Mouse (Mus musculus) Patski (cell line): ENCODE data around the gene Fabp2. TPM values are rescaled to one million over a fixed set of nuclear protein-coding genes. Genes with fewer than 3 reads are reported as not detected.

Experiments
- ATAC-seq: fragments of 100-300 bp; one replicate; pipeline ENCODE4 v1.8.0; 2021
- CTCF ChIA-PET: fragments of 350-600 bp; sonication (Branson Sonifier 250); formaldehyde crosslinking; loops from one replicate; lab custom pipeline; 2022; ENCODE audit warnings: inconsistent platforms; lab: Charles Lee
- POLR2A ChIA-PET: fragments of 350-600 bp; sonication (Branson Sonifier 250); formaldehyde crosslinking; loops from one replicate; lab custom pipeline; 2022; ENCODE audit warnings: antibody characterized with exemption, inconsistent platforms; lab: Charles Lee
- DNase-seq: peaks from one replicate; pipeline ENCODE4 v3.0.0-alpha.2; 2011; ENCODE audit warnings: low read depth, low spot score
- H3K27me3 ChIP-seq: fragments of 371-371 bp; one replicate; pipeline ENCODE4 v1.5.1; 2021
- CTCF ChIP-seq: fragments of 100-300 bp; IDR thresholded peaks from one replicate; pipeline ENCODE4 v1.5.1; 2021
- in situ Hi-C: fragments of 300-500 bp; cut with MboI; formaldehyde crosslinking; loops from 3 replicates; pipeline ENCODE4 v1.11.1; 2018; ENCODE audit warnings: low pct_unique_long_range_greater_than_20kb, mixed read lengths
- polyA plus RNA-seq: library from polyadenylated mRNA; unstranded; gene quantifications from one replicate; pipeline ENCODE4 v1.2.3, GENCODE M21; 2021

Gene Fabp2
- polyA plus RNA-seq, 1 experiment from 2014 or later: not detected

DNA sequence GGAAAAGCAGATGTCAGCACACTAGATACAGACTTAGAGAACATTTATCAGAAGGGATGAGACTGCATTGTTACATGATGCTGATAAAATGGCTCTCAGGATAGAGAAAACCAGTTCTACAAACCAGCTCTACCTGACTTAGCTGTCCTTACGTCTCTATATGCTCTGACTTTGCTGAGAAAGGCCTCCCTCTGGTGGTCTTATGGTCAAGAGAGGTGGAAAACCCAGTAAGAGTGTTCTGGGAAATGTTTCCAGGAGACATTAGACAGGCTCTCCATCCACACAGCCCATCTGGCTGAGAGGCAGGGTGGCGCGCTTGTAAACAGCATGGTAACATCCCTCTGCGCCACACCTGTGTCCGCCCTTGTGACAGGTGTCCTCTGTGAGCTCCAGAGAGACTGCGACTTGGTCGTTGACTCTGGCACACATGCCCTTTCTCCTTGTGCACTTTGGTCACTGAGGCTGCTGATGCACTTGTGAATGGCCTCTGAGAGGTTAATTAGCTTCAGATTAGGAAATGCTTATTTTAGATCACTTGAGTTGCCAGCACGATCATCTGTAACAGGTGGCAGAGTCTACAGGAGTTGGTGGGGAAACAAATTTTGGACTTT, 16.1 kb upstream of the Fabp2 start:
- DNase-seq (no peak), ATAC-seq (no peak)
- ChIA-PET CTCF (interaction anchor here (0.8 to 1.5 kb wide), 3 partner anchors 9 to 25 kb away, joined by 3 to 5 read pairs (median 4); no protein-coding TSS in a partner anchor), POLR2A (no interaction called here)
- no peaks in the 10 kb centered on the region for H3K27me3 ChIP-seq
- no peak for TF ChIP-seq CTCF
- in situ Hi-C loops: no loop called here

DNA sequence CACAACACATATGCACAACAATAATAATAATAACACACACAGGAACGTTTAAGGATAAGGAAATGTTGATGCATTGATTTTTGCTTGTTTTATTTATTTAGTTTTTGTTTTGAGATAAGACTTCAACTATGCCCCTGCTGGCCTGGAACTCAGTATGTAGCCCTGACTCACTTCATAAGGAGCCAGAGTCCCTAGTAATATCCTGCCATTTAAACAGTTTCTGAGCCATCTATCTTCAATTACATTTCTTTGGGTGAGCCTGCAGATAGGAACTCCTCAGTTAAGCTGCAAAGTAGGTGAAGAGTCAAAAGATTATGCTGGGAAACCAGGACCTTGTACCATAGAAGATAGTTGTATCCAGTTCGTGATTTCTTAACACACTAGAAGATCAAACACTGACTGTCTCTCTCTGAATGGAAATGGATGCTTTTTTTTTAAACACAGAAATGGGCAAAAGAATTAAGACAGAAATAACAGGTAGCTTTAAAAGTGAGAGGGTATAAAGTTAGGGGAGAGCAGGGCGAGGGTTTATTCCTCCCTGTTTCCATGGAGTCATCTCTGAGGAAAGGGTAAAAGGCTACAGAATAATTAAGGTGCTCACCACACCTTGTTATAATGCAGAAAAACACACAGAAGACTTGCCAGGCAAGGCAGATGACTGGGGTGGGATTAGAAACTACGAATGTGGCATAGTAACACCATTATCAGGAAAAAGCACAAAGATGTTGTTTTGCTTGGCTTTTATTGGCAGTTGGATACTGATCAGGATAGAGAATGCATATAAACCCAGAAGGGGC, 7.2 kb upstream of the Fabp2 start:
- POLR2A ChIA-PET: interaction anchor here (1.2 kb wide), 1 partner anchor 58 kb away, joined by 3 read pairs; no protein-coding TSS in a partner anchor
- CTCF ChIA-PET: interaction anchor here (0.7 to 3.5 kb wide), 8 partner anchors 9 to 32 kb away, joined by 3 to 13 read pairs (median 4); no protein-coding TSS in a partner anchor
- in situ Hi-C loops: no loop called here
- H3K27me3 ChIP-seq: no peaks in the 10 kb centered on the region
- ATAC-seq: no peak
- TF ChIP-seq CTCF: no peak
- no peak for DNase-seq

GRCm38 (mm10) chr3:122888371-122888819, 6.5 kb upstream of the Fabp2 start:
- peak; percentile 57 for ATAC-seq

DNA sequence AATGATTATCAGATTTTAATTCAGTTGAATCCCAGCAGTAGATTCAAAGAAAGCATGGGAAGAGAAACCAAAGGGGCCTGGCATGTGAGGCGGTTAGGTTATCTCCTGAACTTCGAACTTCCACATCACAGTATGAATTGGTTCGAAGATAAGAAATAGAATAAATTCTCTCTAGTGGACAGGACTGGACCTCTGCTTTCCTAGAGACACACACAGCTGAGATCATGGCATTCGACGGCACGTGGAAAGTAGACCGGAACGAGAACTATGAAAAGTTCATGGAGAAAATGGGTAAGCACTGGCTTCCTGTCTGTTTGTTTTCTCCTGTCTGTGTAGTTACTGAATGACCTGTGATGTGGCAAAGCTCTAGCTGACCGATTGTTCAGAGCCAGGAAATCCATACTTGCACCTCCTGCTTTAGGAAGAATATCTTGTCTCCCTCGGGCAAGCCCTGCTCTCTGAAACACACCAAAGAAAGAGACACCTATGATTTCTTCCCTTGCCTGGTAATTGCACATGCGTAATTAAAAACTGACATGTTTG, 388 bp downstream of the Fabp2 start:
- DNase-seq (no peak), ATAC-seq (no peak)
- no peaks in the 10 kb centered on the region for H3K27me3 ChIP-seq
- in situ Hi-C loops: no loop called here
- ChIA-PET POLR2A (no interaction called here), CTCF (interaction anchor here (0.7 to 0.9 kb wide), 2 partner anchors 9 to 49 kb away, joined by 3 to 4 read pairs; no protein-coding TSS in a partner anchor)
- no peak for TF ChIP-seq CTCF

More at GRCm38 (mm10) chr3:122888371-122888819, 6.5 kb upstream of the Fabp2 start:
- no peaks in the 10 kb centered on the region for H3K27me3 ChIP-seq
- POLR2A ChIA-PET: interaction anchor here (1.2 kb wide), 1 partner anchor 58 kb away, joined by 3 read pairs; no protein-coding TSS in a partner anchor
- in situ Hi-C loops: no loop called here
- peak; percentile 20 for DNase-seq
- TF ChIP-seq CTCF: no peak
- CTCF ChIA-PET: interaction anchor here (0.7 to 2.0 kb wide), 6 partner anchors 8 to 32 kb away, joined by 3 to 5 read pairs (median 4); no protein-coding TSS in a partner anchor

GRCm38 (mm10) chr3:122898254-122898653, 3.4 kb downstream of the Fabp2 start:
- ChIA-PET CTCF (interaction anchor here (0.8 kb wide), 1 partner anchor 9 kb away, joined by 3 read pairs; no protein-coding TSS in a partner anchor), POLR2A (no interaction called here)
- no peak for ATAC-seq
- DNase-seq: no peak
- TF ChIP-seq CTCF: no peak
- in situ Hi-C loops: no loop called here
- H3K27me3 ChIP-seq: no peaks in the 10 kb centered on the region

DNA sequence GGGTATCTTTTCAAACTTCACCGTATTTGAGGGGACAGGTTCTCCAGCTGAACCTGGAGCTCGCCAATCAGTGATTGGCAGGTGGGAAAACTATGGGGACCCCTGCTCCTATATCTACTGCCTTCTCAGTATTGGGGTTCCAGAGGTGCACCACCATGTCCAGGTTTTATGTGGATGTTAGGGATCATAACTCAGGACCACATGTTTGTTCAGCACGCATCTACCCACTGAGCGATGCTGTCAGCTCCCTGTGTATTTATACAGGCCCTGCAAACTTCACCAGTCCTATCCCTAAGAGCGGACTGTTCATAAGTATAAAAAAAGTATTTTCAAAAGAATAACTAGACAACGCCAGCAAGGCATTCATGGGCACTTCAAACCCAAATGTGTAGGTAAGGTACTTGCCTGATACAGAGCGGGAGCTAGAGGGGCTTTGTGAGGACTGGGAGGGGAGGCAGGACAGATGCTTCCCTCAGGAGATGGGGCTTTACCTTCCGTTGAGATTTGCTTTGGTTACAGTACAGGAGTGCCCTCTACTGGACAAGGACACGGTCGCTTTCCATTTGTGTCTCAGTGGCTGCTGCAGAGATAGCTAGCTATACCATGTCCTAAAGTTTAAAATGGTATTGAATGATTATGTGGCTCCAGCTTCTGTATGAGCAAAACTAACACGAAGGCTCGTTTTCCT, 9.0 kb downstream of the Fabp2 start:
- ChIA-PET POLR2A (no interaction called here), CTCF (interaction anchor here (0.6 to 2.1 kb wide), 14 partner anchors 9 to 267 kb away, joined by 3 to 11 read pairs (median 4); partner anchors contain the start of genes 1810037I17Rik and Fabp2)
- no peaks in the 10 kb centered on the region for H3K27me3 ChIP-seq
- ATAC-seq (peak; percentile 67), DNase-seq (no peak)
- in situ Hi-C loops: loop anchor here (5.0 to 25.0 kb wide), 2 partner anchors 262 to 592 kb away; no protein-coding TSS in a partner anchor
- peak; percentile 91 for TF ChIP-seq CTCF

DNA sequence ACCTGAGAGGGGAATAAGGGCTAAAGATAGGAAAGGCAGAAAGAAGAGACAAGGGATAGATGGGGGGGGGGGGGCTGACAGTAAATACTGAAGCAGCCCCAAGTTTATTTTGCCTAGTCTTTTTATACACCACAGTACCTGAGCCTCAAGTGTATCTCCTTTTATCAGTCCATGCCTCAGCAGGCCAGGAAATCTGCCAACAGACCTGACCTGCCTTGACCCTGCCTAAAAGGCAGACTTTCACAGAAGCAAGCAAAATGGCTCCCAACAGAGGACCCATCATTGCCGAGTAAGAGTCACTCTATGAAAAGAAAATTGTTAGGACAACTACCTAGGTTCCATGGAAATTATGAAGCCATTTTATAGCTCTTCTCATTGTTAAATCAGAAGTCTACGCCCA, 13.0 kb downstream of the Fabp2 start:
- no peak for ATAC-seq
- CTCF ChIA-PET: interaction anchor here (0.7 to 2.3 kb wide), 4 partner anchors 10 to 14 kb away, joined by 3 to 6 read pairs (median 4); partner anchors contain the start of gene Gm10959
- POLR2A ChIA-PET: interaction anchor here (0.5 to 0.9 kb wide), 2 partner anchors 35 to 1178 kb away, joined by 3 to 4 read pairs; no protein-coding TSS in a partner anchor

GRCm38 (mm10) chr3:122915493-122915892, 20.6 kb downstream of the Fabp2 start:
- no peaks in the 10 kb centered on the region for H3K27me3 ChIP-seq
- POLR2A ChIA-PET: interaction anchor here (0.6 to 1.8 kb wide), 2 partner anchors 9 to 190 kb away, joined by 4 to 5 read pairs; no protein-coding TSS in a partner anchor
- no peak for ATAC-seq
- DNase-seq: no peak
- TF ChIP-seq CTCF: no peak
- CTCF ChIA-PET: interaction anchor here (1.3 to 3.2 kb wide), 3 partner anchors 12 to 244 kb away, joined by 3 to 11 read pairs (median 5); no protein-coding TSS in a partner anchor
- in situ Hi-C loops: loop anchor here (25.0 kb wide), 1 partner anchor 603 kb away; no protein-coding TSS in a partner anchor

More for the DNA sequence above, 13.0 kb downstream of the Fabp2 start:
- DNase-seq: no peak
- in situ Hi-C loops: loop anchor here (25.0 kb wide), 1 partner anchor 596 kb away; no protein-coding TSS in a partner anchor
- TF ChIP-seq CTCF: no peak
- H3K27me3 ChIP-seq: no peaks in the 10 kb centered on the region

DNA sequence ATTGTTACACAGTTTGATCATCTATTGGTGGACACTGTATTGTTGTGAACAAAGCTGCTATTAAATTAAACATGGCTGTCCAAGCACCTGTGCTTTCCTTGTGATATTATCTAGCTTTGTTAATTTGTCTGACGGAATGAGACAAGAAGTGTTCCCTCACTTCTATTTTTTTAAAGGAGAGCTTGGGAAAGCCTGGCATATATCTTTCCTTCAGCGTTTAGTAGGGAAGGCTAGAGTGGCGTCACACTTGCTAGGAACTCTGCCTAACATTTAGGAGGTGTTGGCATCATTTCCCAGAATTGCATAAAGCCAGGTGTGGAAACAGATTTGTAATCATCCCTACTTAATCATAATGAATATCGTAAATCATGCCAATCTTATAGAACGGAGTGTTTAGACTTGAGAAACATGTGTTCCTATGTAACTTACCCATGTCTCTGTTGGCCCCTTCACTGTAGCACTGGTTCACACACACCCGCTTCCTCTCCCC, 21.4 kb downstream of the Fabp2 start:
- in situ Hi-C loops: loop anchor here (25.0 kb wide), 1 partner anchor 604 kb away; no protein-coding TSS in a partner anchor
- no peaks in the 10 kb centered on the region for H3K27me3 ChIP-seq
- ChIA-PET POLR2A (interaction anchor here (0.6 to 1.8 kb wide), 2 partner anchors 9 to 189 kb away, joined by 4 to 5 read pairs; no protein-coding TSS in a partner anchor), CTCF (interaction anchor here (1.3 kb wide), 1 partner anchor 243 kb away, joined by 5 read pairs; no protein-coding TSS in a partner anchor)
- no peak for ATAC-seq
- no peak for TF ChIP-seq CTCF
- DNase-seq: no peak
